Mouse (Mus musculus) heart, embryonic 14.5 days (tissue): ENCODE measurements at regions not wholly inside any gene's neighbourhood (a gene's known extent, or its start where the extent isn't known, plus 50 kb on each side); places are given as distances from the start of the nearest gene placed in this dataset.
A peak's percentile ranks its signal among the peaks of the same experiment; 100 is the strongest.

Experiments
- ATAC-seq: fragments of 200-750 bp; cut with Nextera tagmentation; 2 replicates; pipeline ENCODE4 v1.8.0; 2017; ENCODE audit warnings: low read depth, moderate TSS enrichment; ENCODE audit not compliant: insufficient number of reproducible peaks, insufficient read depth, low FRiP score
- H3K27ac ChIP-seq, 2 experiments: fragments of 200-500 bp in 1 of 2; fragments of 300-500 bp in 1 of 2; sonication (generic) in 1 of 2; replicated peaks in 1 of 2; 2 replicates each; pipeline ENCODE4 v1.5.1; 2012 to 2014; ENCODE audit warnings: low read depth in 2 of 2, low read length in 2 of 2, control low read depth in 1 of 2, mild to moderate bottlenecking in 1 of 2, mixed read lengths in 1 of 2; ENCODE audit not compliant: control insufficient read depth in 1 of 2, insufficient read depth in 1 of 2
- H3K27me3 ChIP-seq: fragments of 300-500 bp; sonication (generic); 2 replicates; pipeline ENCODE4 v1.6.1; 2014; ENCODE audit warnings: mild to moderate bottlenecking, low read length, control low read depth; ENCODE audit not compliant: control insufficient read depth, insufficient read depth
- H3K36me3 ChIP-seq: fragments of 300-500 bp; sonication (generic); 2 replicates; pipeline ENCODE4 v1.6.1; 2014; ENCODE audit warnings: mild to moderate bottlenecking, control low read depth, low read length, mixed read lengths; ENCODE audit not compliant: control insufficient read depth, insufficient read depth
- H3K4me1 ChIP-seq, 2 experiments: fragments of 200-500 bp in 1 of 2; fragments of 300-500 bp in 1 of 2; sonication (generic) in 1 of 2; 2 replicates each; pipeline ENCODE4 v1.6.1; 2012 to 2014; ENCODE audit warnings: low read length in 2 of 2, control low read depth in 1 of 2, mixed read lengths in 1 of 2; ENCODE audit not compliant: control insufficient read depth in 2 of 2, insufficient read depth in 2 of 2
- H3K4me2 ChIP-seq: fragments of 300-500 bp; sonication (generic); 2 replicates; pipeline ENCODE4 v1.6.1; 2014; ENCODE audit warnings: mild to moderate bottlenecking, low read length
- H3K4me3 ChIP-seq, 2 experiments: fragments of 200-500 bp in 1 of 2; fragments of 300-500 bp in 1 of 2; sonication (generic) in 1 of 2; 2 replicates each; pipeline ENCODE4 v1.5.1; 2012 to 2014; ENCODE audit warnings: low read length in 2 of 2, mild to moderate bottlenecking in 2 of 2, control low read depth in 1 of 2, low read depth in 1 of 2, moderate library complexity in 1 of 2; ENCODE audit not compliant: control insufficient read depth in 1 of 2, insufficient read depth in 1 of 2
- H3K9ac ChIP-seq: fragments of 300-500 bp; sonication (generic); 2 replicates; pipeline ENCODE4 v1.6.1; 2014; ENCODE audit warnings: mild to moderate bottlenecking, low read length
- H3K9me3 ChIP-seq: fragments of 300-500 bp; sonication (generic); 2 replicates; pipeline ENCODE4 v1.6.1; 2016; ENCODE audit warnings: low read length, control low read depth; ENCODE audit not compliant: control insufficient read depth
- WGBS: fragments of 180-500 bp; shearing (Covaris S2); extraction: QIAGEN DNeasy Blood & Tissue Kit; methylation state at CpG from one replicate; pipeline ENCODE4 v1.1.7; 2014; 5-methylcytosine and 5-hydroxymethylcytosine counted together

DNA sequence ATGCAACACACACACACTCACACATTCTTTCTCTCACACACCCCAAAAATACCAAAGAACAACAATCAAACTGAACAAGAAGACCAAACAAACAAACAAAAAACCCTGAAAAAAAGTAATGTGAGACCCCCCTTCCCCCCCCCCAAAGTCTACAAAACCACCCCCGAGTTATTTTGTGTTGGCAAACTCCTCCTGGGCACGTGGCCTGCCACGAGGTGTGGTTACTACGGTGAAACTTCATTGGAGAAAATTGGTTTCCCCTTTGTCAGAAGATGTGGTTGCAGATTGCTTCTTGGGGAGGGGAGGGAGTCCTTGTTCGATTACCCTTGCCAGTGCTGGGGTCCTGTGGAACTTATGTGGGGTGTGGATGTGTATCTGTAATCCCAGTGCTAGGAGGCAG lies 82.3 kb upstream of the S1pr3 start:
- WGBS = 75% methylated on average over 5 of the region's 5 CpGs
- no peak overlapping the region for H3K27ac ChIP-seq
- H3K27me3 ChIP-seq = no peaks in the 10 kb centered on the region
- peaks cover 13 to 16% of the 10 kb centered on the region in 2 experiments for H3K4me1 ChIP-seq
- H3K36me3 ChIP-seq = no peaks in the 10 kb centered on the region
- no peak overlapping the region for H3K4me3 ChIP-seq
- H3K4me2 ChIP-seq = no peak overlapping the region
- no peaks in the 10 kb centered on the region for H3K9me3 ChIP-seq
- ATAC-seq = no peak
- no peak overlapping the region for H3K9ac ChIP-seq

DNA sequence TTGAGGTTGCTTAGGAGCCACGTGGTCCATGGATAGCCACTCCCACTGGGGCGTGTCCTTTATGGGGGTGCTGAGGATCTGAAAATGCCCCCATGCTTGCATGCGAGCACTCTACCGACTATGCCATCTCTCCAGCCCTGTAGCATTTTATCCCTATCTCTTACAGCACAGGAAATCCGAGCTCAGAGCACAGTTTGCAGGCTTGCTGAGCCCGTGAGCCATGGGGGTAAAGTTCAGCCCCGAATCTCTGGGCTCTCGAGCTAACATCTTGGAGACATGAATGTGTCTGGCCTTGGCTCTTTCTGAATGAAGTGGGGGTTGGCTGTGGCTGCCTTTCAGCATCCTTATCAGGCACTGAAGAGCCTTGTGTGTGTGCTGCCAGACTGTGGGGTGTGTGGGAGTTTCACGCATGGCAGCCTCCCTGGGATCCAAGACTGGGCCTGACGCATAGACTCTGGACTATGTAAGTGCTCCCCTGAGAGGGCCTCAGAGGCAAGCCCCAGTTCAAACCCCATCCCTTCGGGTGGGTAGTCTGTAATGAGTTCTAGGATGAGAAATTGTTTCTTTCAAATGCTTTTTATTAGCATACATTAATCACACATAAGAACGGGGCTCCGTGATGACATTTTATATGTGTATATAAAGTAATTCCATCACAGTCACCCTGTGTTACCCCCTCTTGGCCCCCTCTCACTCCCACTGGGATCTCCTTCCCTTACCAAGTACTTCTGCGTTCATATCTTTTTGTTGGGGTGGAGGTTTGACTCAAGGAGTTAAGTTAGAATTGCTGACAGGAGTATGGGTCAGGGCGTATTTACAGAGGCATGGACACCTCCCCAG lies 80.1 kb upstream of the S1pr3 start:
- WGBS = 28% methylated on average over 15 of the region's 15 CpGs
- H3K36me3 ChIP-seq = no peaks in the 10 kb centered on the region
- H3K9ac ChIP-seq = no peak overlapping the region
- peak; percentile 68 for ATAC-seq
- H3K4me1 ChIP-seq = peaks cover 11 to 16% of the 10 kb centered on the region in 2 experiments
- peak overlapping the region; percentile 19 for H3K4me2 ChIP-seq
- peak overlapping the region in 1 of 2 experiments; percentile 45; a peak in 2 of 4 replicates for H3K27ac ChIP-seq
- no peaks in the 10 kb centered on the region for H3K27me3 ChIP-seq
- H3K4me3 ChIP-seq = no peak overlapping the region
- H3K9me3 ChIP-seq = no peaks in the 10 kb centered on the region

DNA sequence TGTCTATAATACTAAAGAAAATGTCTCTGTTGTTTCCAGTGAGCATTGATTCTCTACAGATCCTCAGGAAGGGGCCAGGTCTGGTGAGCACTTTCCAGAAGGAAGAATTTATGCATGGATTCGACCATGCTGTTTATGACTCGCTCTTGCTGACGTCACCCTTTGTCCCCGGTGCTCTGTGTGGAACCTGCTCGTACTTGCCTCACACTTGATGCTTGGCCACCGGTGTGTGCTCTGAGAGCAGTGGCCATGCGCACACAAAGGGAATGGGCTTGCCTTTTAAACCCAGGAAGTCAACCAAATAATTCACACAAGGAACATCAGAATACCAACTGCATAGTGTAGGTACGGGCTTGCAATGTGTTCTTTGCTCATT lies 79.5 kb upstream of the S1pr3 start:
- Histone ChIP-seq H3K9ac (no peak overlapping the region), H3K4me2 (no peak overlapping the region), H3K4me1 (peaks cover 11 to 16% of the 10 kb centered on the region in 2 experiments), H3K4me3 (no peak overlapping the region), H3K27me3 (no peaks in the 10 kb centered on the region), H3K27ac (peak overlapping the region in 1 of 2 experiments; percentile 45; a peak in 1 of 4 replicates), H3K9me3 (no peaks in the 10 kb centered on the region), H3K36me3 (no peaks in the 10 kb centered on the region)
- 54% methylated on average over 8 of the region's 8 CpGs for WGBS
- ATAC-seq = no peak

DNA sequence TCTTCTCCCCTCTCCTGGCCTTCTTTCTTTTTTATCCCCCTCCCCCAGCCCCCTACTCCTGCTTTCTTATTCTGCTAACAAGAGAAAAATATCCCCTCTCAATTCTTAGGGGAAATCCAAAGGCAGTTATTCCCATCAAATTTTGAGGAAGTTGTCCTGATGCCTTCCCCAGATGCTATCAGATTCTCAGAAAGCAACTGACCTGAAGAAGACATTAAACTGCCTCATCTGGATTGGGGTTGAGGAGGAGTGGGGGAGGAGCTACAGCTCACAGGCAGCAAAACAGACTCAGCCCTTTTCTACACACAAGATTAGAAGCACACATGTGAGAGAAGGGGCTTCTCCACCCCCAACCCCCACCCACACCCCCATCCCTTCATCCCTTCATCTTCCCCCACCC lies 78.7 kb upstream of the S1pr3 start:
- no peaks in the 10 kb centered on the region for H3K9me3 ChIP-seq
- no peak overlapping the region for H3K4me3 ChIP-seq
- no peak for ATAC-seq
- H3K9ac ChIP-seq = no peak overlapping the region
- peaks cover 11 to 16% of the 10 kb centered on the region in 2 experiments for H3K4me1 ChIP-seq
- H3K27me3 ChIP-seq = no peaks in the 10 kb centered on the region
- no peak overlapping the region for H3K27ac ChIP-seq
- no peak overlapping the region for H3K4me2 ChIP-seq
- no peaks in the 10 kb centered on the region for H3K36me3 ChIP-seq

DNA sequence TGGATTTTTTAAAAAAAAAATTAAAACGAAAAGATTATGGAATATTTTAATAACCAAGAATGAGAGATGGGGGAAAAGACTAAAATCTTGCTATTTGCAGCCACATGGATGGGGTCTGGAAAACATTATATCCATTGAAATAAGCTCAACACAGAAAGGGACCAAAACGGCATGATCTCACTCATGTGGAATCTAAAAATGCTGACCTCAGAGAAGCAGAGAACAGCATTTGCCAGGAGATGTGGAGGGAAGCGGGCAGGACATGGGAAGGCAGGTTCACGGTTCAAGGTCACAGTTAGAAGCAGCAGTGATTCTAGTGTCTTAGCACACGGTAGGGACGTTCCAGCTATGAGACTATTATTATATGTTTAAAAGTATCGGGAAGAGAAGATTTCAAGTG lies 76.2 kb upstream of the S1pr3 start:
- Histone ChIP-seq H3K9me3 (no peaks in the 10 kb centered on the region), H3K27ac (no peak overlapping the region), H3K9ac (no peak overlapping the region), H3K36me3 (no peaks in the 10 kb centered on the region), H3K4me3 (no peak overlapping the region), H3K4me1 (peaks cover 11 to 16% of the 10 kb centered on the region in 2 experiments), H3K27me3 (no peaks in the 10 kb centered on the region), H3K4me2 (no peak overlapping the region)
- ATAC-seq = no peak
- 49% methylated on average over 7 of the region's 7 CpGs for WGBS

DNA sequence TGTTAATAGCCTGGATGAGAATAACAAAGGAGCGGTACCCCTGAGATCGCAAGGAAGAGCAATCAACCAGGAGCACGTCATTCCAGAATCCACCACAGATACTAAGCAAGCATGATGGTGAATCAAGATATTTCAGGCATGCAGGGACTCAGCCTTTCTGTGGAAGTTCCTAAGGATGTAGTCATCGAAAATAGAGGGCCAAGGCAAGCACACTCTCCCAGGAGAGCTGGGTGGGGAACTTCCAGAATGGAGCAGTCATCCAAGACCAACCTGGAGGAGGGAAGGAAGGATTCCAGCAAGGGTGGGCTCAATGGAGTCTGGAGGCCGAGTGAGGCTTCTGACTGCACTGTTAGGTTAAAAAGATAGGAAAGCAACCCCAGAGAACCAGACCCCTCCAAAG lies 75.0 kb upstream of the S1pr3 start:
- Histone ChIP-seq H3K9ac (no peak overlapping the region), H3K4me3 (no peak overlapping the region), H3K4me1 (peaks cover 3 to 8% of the 10 kb centered on the region in 2 experiments), H3K27ac (no peak overlapping the region), H3K36me3 (no peaks in the 10 kb centered on the region), H3K9me3 (no peaks in the 10 kb centered on the region), H3K4me2 (no peak overlapping the region), H3K27me3 (no peaks in the 10 kb centered on the region)
- ATAC-seq = no peak
- WGBS = 86% methylated on average over 5 of the region's 5 CpGs

DNA sequence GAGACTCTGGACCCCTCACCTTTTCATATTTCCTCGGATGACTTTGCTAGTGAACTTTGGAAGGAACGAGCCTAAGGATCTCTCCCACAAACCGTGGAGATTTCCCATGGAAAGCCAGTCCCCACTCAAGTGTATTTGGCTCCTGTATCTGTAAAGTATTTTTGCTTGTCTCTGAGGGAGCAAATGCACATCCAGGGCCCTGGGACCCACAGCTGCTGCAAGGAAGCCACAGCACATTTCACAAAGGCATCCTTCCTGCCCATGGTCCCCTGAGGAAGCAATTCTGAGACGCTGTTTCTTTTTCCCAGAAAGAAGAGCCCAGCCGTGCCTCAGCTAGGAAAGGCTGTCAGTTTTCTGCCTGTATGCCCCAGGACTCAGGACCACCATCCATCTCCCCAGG lies 71.7 kb upstream of the S1pr3 start:
- no peaks in the 10 kb centered on the region for H3K27me3 ChIP-seq
- no peak overlapping the region for H3K9ac ChIP-seq
- H3K36me3 ChIP-seq = no peaks in the 10 kb centered on the region
- WGBS = 67% methylated on average over 5 of the region's 5 CpGs
- ATAC-seq = no peak
- H3K9me3 ChIP-seq = peaks cover 2% of the 10 kb centered on the region; the same call in 1 of the 2 replicates
- no peak overlapping the region for H3K4me2 ChIP-seq
- H3K4me1 ChIP-seq = no peaks in the 10 kb centered on the region
- no peak overlapping the region for H3K4me3 ChIP-seq
- H3K27ac ChIP-seq = no peak overlapping the region

DNA sequence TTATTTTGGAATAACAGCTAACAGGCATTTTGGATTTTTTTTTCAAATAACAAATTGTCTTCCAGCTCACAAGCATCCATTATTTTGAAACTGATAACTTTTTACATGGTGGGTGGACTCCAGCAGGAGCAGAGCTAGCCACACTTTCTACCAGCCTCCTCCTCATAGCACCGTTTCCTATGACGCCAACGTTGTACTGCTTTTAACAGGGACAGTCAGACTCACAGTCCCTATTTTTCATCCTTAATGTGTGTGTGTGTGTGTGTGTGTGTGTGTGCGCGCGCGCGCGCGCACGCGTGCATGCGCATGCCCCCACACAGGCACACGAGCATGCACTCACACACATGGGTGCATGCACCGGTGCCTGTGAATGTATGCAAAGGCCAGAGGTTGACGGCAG lies 70.5 kb upstream of the S1pr3 start:
- Histone ChIP-seq H3K4me1 (no peaks in the 10 kb centered on the region), H3K27ac (no peak overlapping the region), H3K9ac (no peak overlapping the region), H3K4me2 (no peak overlapping the region), H3K36me3 (no peaks in the 10 kb centered on the region), H3K9me3 (peaks cover 2% of the 10 kb centered on the region; the same call in 1 of the 2 replicates), H3K27me3 (no peaks in the 10 kb centered on the region), H3K4me3 (no peak overlapping the region)
- ATAC-seq = no peak
- WGBS = 96% methylated on average over 16 of the region's 16 CpGs
